Mouse (Mus musculus) natural killer cell, adult 2 months (primary cell): Measurements from ENCODE around the gene Rab37.

ENCODE experiments used
- DNase-seq, 2 experiments: peaks; one replicate each; pipeline ENCODE4 v3.0.0; 2022; ENCODE audit warnings: low spot score in 2 of 2

Gene Rab37

DNA sequence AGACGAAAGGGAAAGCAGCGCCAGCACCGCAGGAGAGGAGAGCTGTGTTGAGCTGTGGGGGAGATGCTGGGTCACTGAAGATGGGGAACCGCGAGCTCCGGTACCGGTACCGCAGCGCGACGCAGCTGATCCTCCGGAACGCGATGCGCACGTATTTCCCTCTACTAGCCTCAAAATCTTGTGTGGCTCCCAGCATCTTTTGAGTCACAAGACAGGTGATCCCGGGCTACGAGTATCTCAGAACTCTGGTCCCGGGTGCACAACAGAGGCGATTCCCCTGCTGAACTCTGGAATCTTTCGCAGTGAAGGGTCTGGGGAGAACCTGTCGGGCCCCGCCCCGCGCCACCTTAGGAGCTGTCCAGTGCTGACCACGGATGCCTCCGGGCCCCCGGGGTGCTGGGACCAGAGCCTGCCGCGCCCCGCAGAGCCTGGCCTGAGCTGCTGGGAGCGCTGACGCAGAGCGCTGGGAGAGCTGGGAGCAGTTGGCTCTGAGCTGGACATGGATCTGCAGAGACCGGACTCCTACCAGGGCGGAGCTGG is at the start of gene Rab37:
Gene Rab37, plus strand, starts transcription at position 70 of the 540 bp plus-strand sequence.
- DNase-seq: no peak

DNA sequence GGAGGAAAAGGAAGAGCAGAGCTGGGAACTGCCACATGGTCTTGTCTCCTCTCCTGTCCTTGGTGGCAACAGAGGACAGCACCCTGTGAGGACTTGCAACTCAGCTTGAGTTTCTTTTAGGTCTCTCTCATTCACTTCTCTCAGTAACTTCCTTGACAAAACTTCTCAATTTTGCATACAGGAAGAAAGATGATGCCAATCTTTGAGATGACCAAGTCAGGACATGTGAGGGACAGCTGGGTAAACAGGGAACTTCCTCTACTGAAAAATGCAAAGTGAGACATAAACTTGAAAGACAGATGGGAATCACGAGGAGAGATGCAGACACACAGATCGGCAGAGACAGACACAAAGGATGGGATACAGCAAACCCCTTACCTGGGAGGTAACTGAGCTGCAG is 43.0 kb upstream of the Rab37 start, which contains the start of gene Cd300ld3:
Gene Cd300ld3, minus strand, starts transcription at position 151 of the 400 bp plus-strand sequence.
- DNase-seq: no peak

DNA sequence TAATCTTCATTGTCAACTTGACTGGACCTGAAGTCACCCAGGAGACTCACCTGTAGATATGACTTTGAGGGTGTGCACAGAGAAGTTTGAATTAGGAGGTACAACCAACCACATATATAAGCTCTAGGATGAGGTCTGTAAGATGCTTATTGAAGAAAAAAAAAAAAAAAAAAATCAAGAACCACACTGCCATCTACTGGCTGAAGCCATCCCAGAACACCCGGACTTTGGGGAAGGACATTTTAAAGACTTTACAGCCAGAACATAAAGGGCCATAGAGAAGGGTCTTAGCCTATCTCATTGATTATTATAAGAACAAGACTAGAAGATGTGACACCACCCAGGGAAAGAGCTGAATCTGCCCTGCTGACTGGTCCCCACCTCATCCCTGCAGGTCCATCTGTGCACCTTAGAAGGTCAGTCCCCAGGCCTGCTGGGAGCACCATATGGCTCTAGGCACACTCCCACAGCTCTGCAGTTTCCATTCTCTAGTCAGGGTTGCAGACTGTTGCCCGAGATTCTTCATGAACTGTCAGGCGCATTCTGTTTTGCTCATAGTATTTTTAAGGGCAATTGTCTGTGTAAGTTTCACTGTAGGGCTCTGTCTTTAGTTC is 41.8 kb upstream of the Rab37 start:
- DNase-seq: no peak

DNA sequence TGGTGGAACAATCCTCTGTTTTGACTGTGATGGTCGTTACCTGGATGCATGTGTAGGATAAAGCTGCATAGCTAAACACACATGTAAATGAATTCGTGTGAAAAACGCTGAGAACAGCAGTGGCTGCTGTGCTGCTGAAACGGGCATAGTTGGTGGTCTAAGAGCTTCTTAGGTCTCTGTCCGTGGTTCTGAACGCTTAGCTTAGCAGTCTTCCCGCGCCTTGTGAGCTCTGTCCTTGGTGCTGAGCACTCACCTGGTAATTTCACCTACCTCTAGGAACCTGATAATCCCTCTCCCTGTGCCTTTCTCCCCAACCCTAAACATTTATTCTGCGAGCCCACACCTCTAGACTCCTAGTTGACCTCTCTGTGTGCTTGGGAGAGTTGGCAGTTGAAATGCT is 39.0 kb upstream of the Rab37 start:
- DNase-seq: no peak

DNA sequence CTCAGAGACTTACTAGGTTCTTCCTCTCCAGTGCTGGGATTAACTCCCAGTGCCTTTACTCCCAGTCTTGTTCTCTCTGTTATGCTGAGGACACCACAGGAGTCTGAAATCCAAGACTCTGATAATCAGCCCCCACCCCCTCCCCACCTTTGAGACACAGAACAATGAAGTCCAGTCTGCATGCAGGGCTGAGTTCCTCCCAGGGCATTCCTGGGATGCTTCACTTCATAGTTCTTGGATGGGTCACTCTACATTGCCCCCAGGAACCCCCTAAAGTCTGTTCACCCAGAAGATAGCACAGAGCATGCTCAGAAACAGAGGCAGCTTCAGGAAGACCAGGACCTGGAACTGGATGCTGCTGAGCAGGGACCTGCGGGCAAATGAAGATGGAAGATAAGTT is 38.2 kb upstream of the Rab37 start:
- DNase-seq: no peak

DNA sequence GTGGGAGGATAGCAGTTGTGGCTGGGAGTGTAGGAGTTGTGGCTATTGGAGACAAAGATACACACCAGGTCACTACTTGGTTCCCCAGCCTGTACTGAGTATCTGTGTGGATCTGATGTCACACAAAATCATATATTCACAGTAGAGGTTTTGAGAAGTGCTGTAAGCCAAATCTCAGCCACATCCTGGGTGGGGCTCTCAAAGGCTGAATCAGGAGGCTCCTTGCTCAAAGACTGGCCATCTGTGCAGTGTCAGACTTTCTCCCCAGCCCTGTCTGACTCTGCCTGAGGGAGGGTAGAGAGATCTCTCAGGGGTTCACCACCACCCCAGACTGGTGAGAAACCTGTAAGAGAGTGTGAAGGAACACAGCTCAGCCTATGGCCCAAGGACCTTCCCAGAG is 36.7 kb upstream of the Rab37 start:
- DNase-seq: peak; percentile 33 to 67

DNA sequence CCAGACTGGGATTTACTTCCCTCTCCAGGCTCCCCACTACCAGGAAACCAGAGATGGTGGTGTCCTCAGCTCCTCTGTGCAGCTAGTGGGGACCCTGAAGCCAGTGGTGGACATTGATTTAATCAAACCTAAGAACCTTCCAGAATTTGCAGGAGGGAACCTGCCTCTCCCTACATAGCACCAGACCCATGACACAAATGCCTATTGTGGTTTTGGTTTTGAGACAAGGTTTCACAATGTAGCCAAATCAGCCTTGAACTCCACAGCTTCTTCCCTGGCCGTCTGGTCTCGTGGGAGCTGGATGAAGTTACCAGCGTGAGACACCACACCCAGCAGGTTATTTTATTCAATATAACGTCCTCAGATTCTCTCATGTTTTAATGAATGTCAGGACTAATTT is 32.5 kb upstream of the Rab37 start:
- no peak for DNase-seq

DNA sequence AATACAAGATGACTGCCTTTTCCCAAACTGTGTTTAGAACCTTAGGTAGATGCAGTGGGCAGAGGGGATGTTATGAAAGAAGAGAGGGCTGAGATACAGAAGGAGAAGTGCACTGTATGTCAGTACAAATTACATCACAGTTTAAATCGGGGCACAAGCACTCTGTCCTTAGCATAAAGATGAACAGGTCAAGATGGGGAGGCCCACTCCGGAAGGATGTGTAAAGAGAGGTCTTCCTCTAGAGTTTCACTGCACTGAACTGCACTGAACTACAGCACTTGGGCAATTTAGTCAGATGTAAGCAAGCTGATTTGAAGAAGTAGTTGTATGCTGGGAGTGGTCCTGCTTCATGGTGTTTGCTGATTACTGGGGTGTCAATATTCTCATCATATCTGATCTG is 31.4 kb upstream of the Rab37 start:
- DNase-seq: no peak

DNA sequence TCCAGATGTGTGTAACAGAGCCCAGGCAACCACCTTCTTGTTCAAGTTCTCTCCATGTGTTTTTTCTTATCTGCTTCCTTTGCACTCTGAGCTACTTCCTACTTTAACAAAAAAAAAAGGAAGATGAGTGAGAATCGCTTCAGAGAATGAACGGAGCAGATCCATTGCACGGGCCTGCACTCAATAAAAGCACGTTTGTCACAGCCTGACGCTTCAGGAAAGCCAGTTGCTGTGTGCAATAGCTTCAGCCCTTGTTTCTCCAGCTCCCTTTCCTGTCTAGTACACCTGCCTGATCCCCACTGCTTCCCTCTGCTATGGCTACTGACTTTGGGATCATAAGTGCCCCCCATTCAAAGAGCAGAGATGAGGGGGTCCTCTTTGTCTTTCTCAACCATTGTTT is 29.2 kb upstream of the Rab37 start, which contains the start of gene Cd300e:
Gene Cd300e, minus strand, starts transcription at position 101 of the 400 bp plus-strand sequence.
- no peak for DNase-seq

DNA sequence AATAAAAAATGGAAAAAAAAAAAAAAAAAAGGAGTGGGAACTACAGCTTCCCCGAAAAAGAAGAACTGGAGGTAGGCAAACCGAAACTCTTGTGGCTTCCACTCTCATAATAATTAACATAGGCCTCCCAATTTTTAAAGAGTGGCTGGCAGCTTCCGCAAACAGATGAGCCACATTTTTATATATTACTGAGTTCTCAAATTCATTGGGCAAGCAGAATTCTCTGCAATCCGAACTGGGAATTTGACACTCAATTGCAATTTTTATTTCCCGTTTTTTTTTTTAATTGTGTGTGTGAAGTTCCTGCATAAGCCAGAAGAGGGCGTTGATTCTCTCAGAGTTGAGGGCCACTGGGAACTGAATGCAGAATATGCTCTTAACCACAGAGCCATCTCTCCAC is 24.5 kb upstream of the Rab37 start:
- DNase-seq: no peak

DNA sequence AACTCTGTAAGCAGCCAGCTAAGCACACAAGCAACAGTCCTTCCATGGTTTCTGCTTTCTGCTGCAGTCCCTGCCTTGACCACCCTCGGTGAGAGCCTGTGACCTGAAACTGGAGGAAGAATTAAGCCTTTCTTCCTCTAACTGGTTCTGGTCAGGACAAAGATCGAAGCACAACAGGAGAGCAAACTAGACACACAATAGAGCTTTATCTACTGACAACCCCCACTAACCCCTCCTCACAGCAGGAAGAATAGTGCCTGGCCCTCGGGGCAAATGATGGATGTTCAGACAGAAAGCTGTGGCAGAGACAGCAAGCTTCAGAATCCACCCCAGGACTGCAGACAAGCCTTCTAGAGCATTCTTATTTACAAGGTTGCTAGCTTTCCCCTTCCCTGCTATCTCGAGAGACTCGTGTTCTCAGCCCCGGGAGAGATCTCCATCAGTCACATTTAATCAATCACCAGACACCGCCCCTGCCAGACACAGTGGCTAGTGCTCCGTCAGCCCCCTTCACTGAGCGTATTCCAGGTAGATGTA is 20.1 kb upstream of the Rab37 start:
- DNase-seq: no peak

DNA sequence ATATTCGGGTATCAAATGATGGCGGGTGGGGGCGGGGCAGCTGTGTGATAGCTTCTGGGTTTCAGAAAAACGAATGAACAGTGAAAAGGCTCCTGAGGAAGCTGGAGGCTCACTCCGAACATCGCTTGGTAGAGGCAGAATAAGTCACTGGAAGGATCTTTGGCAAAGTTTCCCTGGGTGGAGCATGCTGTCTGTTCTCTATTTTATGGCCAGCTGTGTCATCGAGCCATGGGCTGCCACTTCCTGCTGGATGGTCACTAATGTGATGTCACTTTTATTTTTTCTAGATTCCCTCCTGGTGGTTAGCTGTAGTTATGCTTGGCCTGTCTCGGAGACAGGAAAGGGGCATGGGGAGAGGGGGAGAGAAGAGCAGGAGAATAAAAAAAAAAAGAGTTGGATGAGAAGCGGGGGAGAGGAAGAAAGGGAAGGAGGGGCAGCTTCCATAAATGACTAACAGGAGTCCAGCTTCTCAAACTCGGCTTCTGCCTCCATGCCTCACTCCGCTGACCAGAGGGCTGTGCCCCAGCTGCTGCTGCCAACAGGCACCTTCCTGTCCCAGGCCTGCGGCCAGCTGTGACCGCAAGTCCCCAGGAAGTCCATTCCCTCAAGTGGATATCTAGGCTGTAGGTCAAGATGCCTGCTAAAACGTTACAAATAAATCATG is 19.5 kb upstream of the Rab37 start:
- no peak for DNase-seq

DNA sequence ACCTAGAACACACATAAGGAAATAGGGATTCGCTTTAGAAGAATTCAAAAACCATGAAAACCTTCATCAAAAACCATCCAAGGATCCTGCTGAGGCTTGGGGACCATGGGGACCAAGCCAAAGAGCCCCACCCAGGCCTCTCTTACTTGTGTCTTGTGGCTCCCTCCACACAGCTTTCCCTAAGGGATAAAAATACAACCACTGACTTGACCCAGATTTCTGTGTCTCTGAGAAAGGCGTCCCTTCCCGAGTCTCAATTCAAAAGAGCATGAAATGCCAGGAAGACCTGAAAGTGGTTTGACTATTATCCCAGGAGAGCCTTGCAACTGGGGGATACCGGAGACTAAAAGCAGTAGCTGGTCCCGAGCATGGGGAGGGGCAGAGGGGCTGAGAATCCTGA is 18.2 kb upstream of the Rab37 start:
- DNase-seq: no peak

DNA sequence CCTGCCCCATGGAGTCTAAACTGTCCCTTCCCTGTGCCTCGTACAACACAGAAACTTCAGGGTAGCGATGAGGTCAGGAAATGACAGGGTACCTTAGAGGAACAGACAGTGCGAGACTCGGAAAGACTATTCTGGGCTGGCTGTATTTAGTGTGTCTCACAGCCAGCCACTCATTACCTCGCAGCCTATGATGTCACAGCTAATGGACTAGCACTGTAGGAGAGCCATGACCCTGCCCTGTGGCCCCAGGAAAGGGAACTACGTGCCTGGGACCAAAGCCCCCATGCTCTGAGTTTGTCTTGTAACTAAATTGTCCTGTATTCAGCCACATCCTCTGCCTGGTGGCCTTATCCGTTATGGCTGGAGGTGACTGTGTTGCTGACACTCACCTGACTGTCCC is 15.8 kb upstream of the Rab37 start:
- DNase-seq: no peak

DNA sequence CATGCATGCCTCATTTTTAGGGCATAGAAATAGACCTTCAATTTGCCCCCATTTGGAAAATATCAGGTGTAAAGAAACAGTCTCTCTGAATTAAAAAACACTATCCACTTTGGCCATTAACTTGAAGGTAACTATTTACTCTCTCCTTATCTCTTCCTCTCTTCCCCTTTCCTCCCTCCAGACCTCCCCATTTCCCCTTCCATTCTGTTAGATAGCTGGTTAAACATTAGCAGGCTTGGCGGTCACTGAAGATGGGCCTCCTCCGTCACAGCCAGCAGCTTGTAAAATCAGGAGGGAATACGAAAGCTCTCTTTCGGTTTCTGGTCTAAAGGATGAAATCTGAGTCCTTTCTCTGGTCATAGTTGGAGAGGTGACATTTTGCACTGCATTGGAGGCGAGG is 15.4 kb upstream of the Rab37 start:
- DNase-seq: no peak

DNA sequence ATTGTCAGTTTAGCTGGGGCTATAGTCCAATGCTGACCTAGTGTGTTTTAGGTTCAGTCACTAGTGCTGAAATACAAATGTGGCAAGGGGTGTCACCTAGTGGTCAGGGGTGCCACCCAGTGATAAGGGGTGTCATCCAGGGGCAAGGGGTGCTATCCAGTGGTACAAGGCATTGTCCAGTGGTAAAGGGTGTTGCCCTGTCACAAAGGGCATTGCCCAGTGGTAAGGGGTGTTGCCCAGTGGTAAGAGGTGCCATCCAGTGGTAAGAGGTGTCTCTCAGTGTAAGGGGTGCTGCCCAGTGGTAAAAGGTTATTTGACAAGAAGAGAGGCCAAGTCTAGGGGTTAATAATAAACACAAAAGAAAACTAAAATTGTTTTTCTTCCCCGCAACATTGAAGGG is 13.8 kb upstream of the Rab37 start:
- peak; percentile 76 to 90 for DNase-seq

DNA sequence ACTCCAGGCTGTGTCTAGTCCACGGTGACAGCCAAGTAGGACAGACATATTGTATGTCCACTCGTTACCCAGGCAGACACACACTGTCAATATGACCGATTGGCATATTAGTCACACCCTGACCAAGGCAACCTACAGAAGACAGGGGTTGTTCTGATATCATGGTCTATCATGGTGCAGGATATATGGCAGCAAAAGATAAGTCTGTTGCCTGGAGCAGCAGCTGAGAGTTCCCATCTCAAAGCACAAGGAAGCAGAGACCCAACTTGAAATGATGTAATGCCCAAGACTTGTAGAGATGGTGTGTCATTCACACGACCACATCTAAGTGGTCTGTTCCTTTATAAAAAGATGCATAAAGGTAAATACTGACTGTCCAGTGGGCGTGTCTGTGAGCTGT is 12.6 kb upstream of the Rab37 start:
- DNase-seq: no peak

DNA sequence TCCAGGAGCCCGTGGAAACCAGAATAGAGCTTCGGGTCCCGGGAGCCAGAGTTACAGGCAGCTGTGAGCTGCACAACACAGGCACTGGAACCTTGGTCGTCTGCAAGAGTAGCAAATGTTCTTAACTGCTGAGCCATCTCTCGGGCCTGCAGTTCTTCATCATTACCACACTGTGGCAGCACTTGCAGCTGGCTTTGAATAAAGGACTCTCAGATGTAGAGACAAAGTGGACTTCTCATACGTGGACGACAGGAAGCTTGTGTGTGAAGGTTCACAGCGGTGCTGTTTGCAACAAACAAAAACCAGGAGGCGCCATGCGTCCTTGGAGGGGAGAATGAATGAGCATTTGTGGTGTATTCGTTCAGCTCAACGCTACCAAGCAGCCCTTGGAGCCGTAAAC is 10.3 kb upstream of the Rab37 start:
- peak; percentile 63 to 69 for DNase-seq

DNA sequence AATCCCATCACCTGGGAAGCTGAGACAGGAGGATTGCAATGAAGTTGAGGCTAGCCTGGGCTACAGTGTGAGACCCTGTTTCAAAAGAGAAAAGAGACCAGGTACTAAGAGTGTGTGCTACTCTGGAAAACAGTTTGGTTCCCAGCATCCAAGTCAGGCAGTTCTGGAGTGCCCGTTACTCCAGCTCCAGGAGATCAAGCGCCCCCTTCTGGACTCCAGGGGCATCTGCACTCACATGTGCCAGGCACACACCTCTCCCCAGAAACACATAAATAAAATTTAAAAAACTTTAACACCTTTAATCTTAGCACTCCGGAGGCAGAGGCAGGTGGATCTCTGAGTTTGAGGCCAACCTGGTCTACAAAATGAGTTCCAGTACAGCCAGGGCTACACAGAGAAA is 9.9 kb upstream of the Rab37 start:
- DNase-seq: no peak

DNA sequence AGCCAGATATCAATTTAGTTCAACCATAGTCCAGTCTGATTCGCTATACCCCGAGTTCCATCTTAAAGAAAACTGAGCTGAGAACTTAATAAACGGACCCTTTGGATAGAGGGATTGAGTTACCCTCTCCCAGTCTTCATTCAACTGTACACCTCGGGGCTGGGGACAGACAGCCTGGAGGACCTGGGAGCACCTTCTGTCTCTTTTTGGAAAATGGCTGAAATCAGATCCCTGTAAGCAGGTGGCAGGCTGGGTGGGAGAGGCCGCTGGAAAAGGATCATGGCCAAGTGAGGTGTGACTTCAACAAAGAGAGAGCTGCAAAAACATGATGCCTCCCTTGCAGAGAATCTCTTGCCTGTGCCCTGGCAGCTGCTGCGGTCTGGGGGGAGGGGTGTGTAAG is 9.0 kb upstream of the Rab37 start:
- DNase-seq: no peak

DNA sequence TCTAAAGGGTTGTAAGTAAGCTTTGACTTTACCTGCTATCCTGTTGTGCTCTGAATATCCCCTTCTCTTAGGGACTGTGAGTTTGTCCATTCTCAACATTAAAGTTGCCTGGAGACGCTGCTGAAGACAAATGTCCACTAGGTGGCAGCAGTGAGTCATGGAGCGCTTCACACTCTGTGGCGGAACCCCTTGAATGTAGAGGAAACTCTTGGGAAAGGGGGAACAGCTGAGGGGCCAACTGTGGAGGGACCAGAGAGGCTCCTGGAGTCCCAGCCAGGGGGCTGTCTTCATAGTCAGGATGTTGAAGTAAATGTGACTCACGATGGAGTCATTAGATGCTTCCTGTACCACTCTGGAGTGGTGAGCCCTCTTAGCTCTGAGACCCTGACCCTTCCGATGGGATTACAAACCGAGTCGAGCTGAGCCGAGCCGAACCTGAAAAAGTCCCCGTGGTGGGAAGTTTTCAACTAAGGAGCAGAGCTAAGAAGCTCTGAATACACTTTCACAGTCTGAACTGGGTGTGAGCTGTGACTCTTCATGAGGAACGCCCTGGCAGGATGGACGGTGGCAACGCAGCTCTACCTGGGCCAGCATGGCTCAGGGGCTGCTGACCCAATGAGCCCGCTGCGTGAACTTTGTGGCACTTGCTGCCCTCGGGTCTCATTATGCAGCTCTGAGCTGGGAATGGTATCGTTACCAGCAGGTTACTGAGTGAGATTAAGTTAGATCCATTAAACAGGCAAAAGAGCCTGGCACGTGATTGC is 7.7 kb upstream of the Rab37 start:
- peak; percentile 61 to 69 for DNase-seq

DNA sequence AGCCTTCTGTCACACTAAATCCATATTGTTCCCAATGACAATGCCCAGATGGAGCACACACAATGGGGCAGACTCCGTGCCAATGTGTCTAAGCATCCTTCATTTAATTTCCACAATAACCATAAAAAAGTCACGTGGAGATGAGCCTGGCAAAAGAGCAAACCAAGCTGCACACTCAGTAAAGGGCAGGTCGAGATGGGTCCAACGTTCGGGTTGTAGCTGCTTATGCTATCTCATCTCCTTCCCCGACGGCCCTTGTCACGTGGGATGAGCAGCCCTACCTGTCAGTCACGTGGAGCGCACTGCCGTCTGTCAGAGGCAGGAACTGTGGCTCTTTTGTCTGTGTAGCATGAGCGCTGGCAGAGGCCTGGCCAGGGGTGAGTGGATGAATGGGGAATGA is 6.6 kb upstream of the Rab37 start:
- DNase-seq: no peak
